Mouse (Mus musculus) left cerebral cortex, adult 9 months (tissue): ENCODE measurements around the gene Fam72a.

Experiments
- DNase-seq, 2 experiments: peaks; one replicate each; pipeline ENCODE4 v3.0.0; 2022; ENCODE audit warnings: low spot score in 2 of 2

Gene Fam72a

DNA sequence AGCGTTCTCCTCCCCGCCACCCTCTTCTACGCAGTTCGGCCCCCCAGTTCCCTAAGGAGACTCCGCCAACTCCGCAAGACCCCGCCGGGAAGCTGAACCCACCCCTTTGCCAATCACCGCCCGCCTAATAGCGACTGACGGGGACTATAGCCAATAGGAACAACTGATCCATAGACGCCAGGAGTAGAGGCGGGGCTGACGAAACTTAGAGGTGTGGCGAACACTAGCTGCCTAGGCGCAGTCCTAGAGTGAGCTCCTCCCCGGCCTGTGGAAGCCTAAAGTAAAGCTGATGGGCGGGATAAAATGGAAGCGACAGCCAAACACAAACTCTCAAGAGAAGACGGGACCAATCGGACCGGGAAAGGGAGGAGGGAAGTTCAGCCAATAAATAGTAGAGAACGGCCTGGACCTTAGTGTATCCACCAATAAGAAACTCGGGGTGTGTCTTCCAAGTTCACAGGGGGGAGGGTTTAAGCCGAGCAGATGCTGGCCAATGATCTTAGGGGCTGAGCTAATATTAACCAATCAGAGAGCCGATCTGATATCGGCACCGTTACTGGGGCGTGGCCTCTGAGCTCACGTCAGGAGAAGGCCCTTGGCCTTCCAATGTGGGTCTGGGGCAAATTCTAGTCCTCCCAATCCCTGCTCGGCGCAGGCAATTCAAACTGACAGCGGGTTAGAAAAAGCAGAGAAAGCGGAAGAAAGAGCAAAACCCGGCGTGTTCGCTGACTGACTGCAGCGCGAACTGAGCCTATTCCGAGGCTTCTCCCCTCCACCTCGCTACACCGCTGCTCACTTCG, at the start of gene Fam72a, which contains the start of gene Srgap2:
Fam72a (plus strand) TSS at position 623 of the 800 bp plus-strand sequence.
Srgap2 (minus strand) TSS at position 72 of the 800 bp plus-strand sequence.
- DNase-seq: peak; percentile 99 to 100

DNA sequence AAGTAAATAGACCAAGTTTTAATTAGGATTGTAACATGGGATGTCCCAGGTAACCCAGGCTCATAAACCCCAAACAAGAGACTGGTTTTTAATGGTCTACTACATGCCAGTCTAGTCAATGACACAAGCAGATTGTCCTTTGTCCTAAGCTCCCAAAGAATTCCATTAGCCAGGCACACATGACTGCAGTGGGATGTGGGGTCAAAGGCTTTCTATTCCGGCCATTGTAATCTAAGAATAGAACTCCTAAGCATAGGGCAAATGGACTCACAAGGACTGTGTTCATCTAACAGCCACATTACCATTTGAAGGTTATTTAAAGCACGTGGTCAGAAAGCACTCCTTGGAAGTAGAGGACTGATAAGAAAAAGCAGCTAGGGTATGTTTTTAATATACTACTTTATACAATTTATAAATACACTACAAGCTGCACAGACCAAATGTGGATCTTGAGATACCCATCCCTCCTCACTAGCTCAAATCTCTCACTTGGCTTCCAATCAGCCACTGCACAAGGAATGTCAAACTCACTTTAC, 48.9 kb upstream of the Fam72a start:
- no peak for DNase-seq

DNA sequence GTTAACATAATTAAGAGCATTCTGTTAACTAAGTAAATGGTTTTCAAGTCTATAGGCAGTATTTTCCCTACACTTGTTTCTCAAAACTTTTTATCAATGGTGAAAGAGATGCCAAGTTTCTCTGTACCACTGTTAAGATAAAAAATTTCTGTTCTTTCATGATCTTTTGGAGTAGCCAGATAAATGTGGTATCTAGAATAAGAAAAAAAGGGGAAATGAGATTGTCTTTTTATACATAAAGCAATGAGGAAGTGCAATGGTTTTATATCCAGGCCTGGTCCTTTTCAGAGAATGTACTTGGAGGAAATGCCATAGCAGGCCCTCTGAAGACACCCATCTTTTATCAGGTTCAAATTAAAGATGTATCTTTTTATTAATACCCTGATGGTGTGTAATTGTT, 46.3 kb upstream of the Fam72a start:
- no peak for DNase-seq

- DNase-seq: no peak
These were observed 45.5 kb upstream of the Fam72a start for GRCm38 (mm10) chr1:131482242-131482641.

DNA sequence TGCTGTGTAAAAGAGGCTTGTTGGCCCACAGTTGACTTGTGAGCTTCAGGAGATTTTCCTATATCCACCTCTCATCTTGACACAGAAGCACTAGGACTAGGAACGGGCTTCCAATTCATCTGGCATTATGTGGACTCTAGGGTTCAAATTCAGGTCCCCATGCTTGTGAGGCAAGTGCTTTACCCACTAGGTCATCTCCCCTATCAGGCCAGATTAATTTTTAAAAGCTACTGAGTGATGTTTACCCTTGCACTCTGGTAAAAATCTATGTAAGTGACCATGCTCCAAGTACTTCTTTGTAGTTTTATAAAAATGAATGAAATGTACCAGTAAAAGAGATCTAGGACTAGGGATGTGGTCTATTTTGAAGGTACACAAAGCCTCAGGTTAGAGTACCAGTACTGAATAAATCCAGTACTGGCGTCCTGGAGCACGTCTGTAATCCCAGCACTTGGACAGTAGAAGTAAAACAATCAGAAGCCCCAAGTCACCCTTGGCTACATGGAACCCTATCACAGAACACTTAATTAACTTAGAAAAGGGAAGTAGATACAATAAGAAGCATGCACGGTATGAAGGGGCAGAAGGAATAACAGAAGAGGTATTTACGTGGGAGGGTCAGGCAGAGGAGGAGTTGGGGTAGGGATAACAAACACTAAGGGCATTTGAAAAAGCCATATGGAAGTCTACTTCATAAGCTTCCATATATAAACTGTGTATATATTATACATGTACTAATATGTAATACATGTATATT, 41.4 kb upstream of the Fam72a start:
- no peak for DNase-seq

DNA sequence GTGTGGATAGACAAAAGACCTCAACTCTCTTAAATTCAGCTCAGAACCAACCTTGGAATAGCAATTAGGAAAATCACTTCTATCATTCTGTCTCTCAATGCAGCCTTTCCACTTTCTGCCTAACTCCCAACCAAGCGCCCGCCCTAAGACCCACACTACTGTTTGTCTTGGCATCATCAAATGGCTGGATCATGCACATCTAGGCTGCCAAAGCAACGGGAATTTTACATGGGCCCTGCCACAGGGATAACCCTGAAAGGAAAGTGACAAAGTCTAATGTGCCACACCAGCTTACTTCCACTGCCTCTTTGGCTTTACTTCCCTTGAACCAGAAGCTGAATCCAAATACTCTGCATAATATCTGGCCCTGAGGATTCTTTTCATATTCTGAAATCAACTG, 38.4 kb upstream of the Fam72a start:
- no peak for DNase-seq

GRCm38 (mm10) chr1:131491579-131491978, 36.1 kb upstream of the Fam72a start:
- no peak for DNase-seq

- DNase-seq: peak in 1 of 2 experiments; percentile 38
These were observed 35.3 kb upstream of the Fam72a start for GRCm38 (mm10) chr1:131492360-131492759.

- no peak for DNase-seq
These were observed 33.5 kb upstream of the Fam72a start for GRCm38 (mm10) chr1:131493966-131494898.

DNA sequence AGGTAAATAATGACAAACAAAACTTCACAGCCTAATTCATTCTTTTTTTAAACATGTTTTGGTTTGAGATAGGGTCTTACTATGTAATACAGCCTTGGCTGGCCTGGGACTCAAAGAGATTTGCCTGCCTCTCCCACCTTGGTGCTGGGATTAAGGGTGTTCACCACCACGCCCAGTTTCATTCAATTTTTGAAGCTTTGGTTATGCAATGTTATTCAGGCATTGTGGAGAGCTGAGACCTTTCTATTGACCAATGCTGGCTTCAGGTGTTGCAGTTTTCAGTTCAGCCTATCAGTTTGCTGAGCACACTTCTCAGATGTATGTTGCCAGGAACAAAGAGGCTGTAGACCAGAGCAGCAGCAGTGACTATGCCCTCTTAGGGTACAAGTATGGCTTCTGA, 29.5 kb upstream of the Fam72a start:
- no peak for DNase-seq

DNA sequence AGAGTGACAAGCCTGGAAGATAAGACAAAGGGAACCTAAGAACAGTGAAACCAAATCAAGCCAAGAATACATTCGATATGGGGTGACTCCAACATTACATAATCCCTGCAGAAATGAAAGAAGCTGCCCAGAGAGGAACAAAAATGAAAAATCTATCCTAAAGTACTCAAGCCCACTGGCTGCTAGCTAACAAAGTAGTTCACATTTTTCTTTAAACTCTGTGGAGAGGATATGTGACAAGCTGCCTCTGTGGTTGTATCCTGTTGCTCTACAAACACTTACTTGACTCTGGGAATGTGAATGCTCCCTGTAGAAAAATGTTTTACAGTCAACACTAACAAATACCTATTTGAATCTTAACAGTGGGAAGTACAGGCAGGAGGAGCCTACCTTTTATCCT, 26.0 kb upstream of the Fam72a start:
- no peak for DNase-seq

DNA sequence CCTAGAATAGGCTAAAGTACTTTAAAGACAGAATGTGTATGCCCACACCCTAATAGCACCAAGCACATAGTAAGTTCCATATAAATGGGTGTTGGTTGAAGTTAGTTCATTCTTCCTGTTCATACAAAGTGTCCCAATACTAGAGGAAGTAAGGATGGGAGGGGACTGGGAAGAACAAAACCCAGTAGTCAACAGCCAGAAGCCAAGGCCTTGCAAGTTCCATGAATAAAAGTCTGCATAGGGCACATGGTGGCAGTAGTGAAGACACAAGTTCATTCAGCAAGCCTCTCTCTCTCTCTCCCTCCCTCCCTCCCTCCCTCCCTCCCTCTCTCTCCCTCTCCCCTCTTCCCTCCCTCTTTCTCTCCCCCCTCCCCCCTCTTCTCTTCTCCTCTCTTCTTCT, 16.6 kb upstream of the Fam72a start:
- DNase-seq: no peak

- DNase-seq: no peak
These were observed 15.8 kb upstream of the Fam72a start for GRCm38 (mm10) chr1:131511661-131512500.

GRCm38 (mm10) chr1:131513136-131513535, 14.6 kb upstream of the Fam72a start:
- no peak for DNase-seq

DNA sequence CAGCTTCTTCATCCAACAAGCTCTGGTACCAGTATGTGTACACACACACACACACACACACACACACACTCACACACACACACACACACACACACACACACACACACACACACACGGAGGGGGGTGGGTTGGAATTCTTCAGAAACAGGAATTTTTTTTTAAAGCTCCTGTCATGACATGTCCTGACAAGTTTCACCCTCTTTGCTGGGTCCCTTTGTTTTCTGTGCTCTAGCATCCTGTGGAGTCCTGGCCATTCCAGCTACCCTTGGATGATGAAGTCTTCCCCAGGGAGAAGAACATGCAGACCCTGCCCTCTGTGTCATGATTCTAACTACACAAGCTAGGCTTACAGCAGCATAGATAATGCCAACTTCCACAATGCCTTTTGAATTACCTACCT, 13.5 kb upstream of the Fam72a start:
- DNase-seq: no peak

- DNase-seq: no peak
These were observed 11.1 kb upstream of the Fam72a start for GRCm38 (mm10) chr1:131516588-131516987.

- DNase-seq: no peak
These were observed 3.9 kb upstream of the Fam72a start for GRCm38 (mm10) chr1:131523794-131524193.

- peak in 1 of 2 experiments; percentile 54 for DNase-seq
These were observed 2.6 kb upstream of the Fam72a start for GRCm38 (mm10) chr1:131525101-131525585.

DNA sequence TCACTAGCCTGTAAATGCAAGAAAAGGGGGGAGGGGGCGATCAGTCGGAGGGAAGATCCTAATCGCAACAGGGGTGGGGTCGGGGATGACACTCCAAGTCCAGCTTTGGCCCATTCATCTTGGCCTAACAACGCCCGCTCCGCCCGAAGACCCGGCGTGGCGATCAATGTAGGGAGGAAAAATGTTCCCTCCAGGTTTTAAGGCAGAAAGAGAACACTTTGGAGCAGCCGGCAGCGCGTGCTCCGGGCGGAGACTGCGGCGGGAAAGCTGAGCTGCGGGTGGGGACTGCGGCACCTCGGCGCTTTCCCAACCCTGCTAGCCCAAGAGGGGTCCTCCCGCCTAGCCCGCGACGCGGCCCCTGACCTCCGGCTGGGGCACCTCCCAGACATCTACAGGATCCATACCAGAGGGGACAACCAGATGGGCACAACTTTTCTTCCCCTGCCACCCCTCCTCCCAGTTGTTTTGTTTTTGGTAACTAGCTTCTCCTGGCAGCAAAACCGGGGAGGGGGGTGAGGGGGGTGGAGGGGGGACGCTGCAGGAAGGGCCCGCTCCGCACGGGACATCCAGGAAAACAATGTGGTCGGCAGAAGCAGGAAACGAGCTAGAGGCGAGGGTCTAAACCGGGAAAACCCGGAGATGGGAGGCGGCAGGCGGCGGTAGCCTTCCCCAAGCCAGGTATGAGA, 2.0 kb upstream of the Fam72a start:
- peak in 1 of 2 experiments; percentile 33 for DNase-seq
